ENCODE assay signal across 22 mouse cellular contexts in genomic region chr2:103168266-103168665, GRCm38 (mm10).
DNase-seq lines count a peak whose midpoint lies in the region; ATAC-seq and TF ChIP-seq lines count a peak whose summit lies in the region.
"Had no signal": no experiment of that assay in that cellular context is flagged by ENCODE, and none has a peak within 500 bp of the region (broad histone marks: within the 10 kb centered on the region; RNA-seq: fewer than 3 reads in every experiment).

No protein-coding gene starts in this region.

- H3K4me1 ChIP-seq in hindbrain, postnatal 0 days (ENCODE audit: insufficient read depth, low read length), result no peaks in the 10 kb centered on the region
- no peaks in the 10 kb centered on the region for H3K4me1 ChIP-seq in hindbrain, embryonic 10.5 days (replicated peaks)
- H3K4me1 ChIP-seq: embryonic facial prominence, embryonic 13.5 days; embryonic facial prominence, embryonic 15.5 days; forebrain, embryonic 10.5 days; forebrain, embryonic 13.5 days had no signal

- no peak overlapping the region for H3K9ac ChIP-seq in hindbrain, postnatal 0 days (replicated peaks; ENCODE audit: low read length)
- H3K9ac ChIP-seq: embryonic facial prominence, embryonic 13.5 days; embryonic facial prominence, embryonic 15.5 days; forebrain, embryonic 13.5 days had no signal

- no peak for TF ChIP-seq CTCF in hindbrain, postnatal 0 days (IDR thresholded peaks at IDR 0.05; ENCODE audit: low read depth)
- no peak for TF ChIP-seq CTCF in brain, embryonic 14.5 days (IDR thresholded peaks at IDR 0.05; ENCODE audit: borderline replicate concordance, extremely low read depth, insufficient read depth, insufficient read length)

- TF ChIP-seq POLR2A in brain, embryonic 14.5 days (IDR thresholded peaks at IDR 0.05; ENCODE audit: borderline replicate concordance, extremely low read depth, insufficient read depth, insufficient read length, poor library complexity, severe bottlenecking), result no peak

- H3K4me3 ChIP-seq in hindbrain, postnatal 0 days (ENCODE audit: low read length), result no peak overlapping the region
- no peak overlapping the region for H3K4me3 ChIP-seq in hindbrain, embryonic 10.5 days
- H3K4me3 ChIP-seq: embryonic facial prominence, embryonic 13.5 days; embryonic facial prominence, embryonic 15.5 days; erythroblast, embryonic 14.5 days; forebrain, embryonic 10.5 days; forebrain, embryonic 13.5 days had no signal

- H3K27me3 ChIP-seq in hindbrain, postnatal 0 days (ENCODE audit: insufficient read depth, low read length), result no peaks in the 10 kb centered on the region
- no peaks in the 10 kb centered on the region for H3K27me3 ChIP-seq in hindbrain, embryonic 10.5 days (ENCODE audit: insufficient read depth, poor library complexity, severe bottlenecking)
- H3K27me3 ChIP-seq: embryonic facial prominence, embryonic 13.5 days; embryonic facial prominence, embryonic 15.5 days; forebrain, embryonic 13.5 days had no signal

- no peak overlapping the region for H3K4me2 ChIP-seq in hindbrain, postnatal 0 days (ENCODE audit: low read depth, low read length)
- H3K4me2 ChIP-seq: embryonic facial prominence, embryonic 13.5 days; embryonic facial prominence, embryonic 15.5 days; forebrain, embryonic 13.5 days had no signal

- H3K36me3 ChIP-seq in hindbrain, postnatal 0 days (ENCODE audit: insufficient read depth, low read length), result no peaks in the 10 kb centered on the region
- no peaks in the 10 kb centered on the region for H3K36me3 ChIP-seq in hindbrain, embryonic 10.5 days
- H3K36me3 ChIP-seq: embryonic facial prominence, embryonic 13.5 days; embryonic facial prominence, embryonic 15.5 days; forebrain, embryonic 10.5 days; G1E had no signal

- no peaks in the 10 kb centered on the region; the same call in 1 of the 2 replicates for H3K9me3 ChIP-seq in hindbrain, postnatal 0 days (ENCODE audit: low read length)
- H3K9me3 ChIP-seq in hindbrain, embryonic 10.5 days, result no peaks in the 10 kb centered on the region
- H3K9me3 ChIP-seq: embryonic facial prominence, embryonic 13.5 days; embryonic facial prominence, embryonic 15.5 days; forebrain, embryonic 10.5 days; forebrain, embryonic 13.5 days; G1E had no signal

- peak; percentile 23 for DNase-seq in cerebellum, adult 9-10 months
- DNase-seq in cerebellum, adult 11 months, result no peak
- DNase-seq in cerebellum, postnatal 14 days, result peak; percentile 23 to 66
- DNase-seq in cerebellum, postnatal 36 days, result no peak
- DNase-seq in hindbrain, postnatal 0 days (ENCODE audit: low spot score), result peak; percentile 14
- DNase-seq in hindbrain, embryonic 10.5 days (ENCODE audit: low spot score), result no peak
- peak; percentile 52 for DNase-seq in brain, embryonic 14.5 days (ENCODE audit: low read depth)
- no peak for DNase-seq in gastrocnemius, postnatal 4 days (ENCODE audit: low spot score in 2 of 2)
- DNase-seq: adrenal gland, adult 2 months; adrenal gland, postnatal 10 days; adrenal gland, postnatal 25 days; B cell, adult 2 months; cerebellum, adult 11-12 months; embryo, embryonic 11 days had no signal

- H3K27ac ChIP-seq in hindbrain, postnatal 0 days, result no peak overlapping the region
- H3K27ac ChIP-seq in hindbrain, embryonic 10.5 days, result no peak overlapping the region
- H3K27ac ChIP-seq: embryonic facial prominence, embryonic 13.5 days; embryonic facial prominence, embryonic 15.5 days; forebrain, embryonic 10.5 days; forebrain, embryonic 13.5 days had no signal

- no peak for ATAC-seq in hindbrain, postnatal 0 days
- ATAC-seq: CD4-positive, CD25-positive, alpha-beta regulatory T cell, adult 4 months; forebrain, embryonic 13.5 days; forebrain, embryonic 16.5 days had no signal

Comparison
In these comparisons a context has a peak if more than half of its experiments do, and no peak if none do; other contexts are left out.
1. DNase-seq: peak in cerebellum, adult 9-10 months (single experiment), cerebellum, postnatal 14 days (2 of 2), hindbrain, postnatal 0 days (single experiment) and brain, embryonic 14.5 days (single experiment); none in cerebellum, adult 11 months (single experiment), cerebellum, postnatal 36 days (0 of 2), hindbrain, embryonic 10.5 days (single experiment) and gastrocnemius, postnatal 4 days (0 of 2).